Mouse (Mus musculus): ENCODE results near the gene Arhgap22.

- no peak for TF ChIP-seq CTCF (IDR thresholded peaks at IDR 0.05; ENCODE audit: borderline replicate concordance, insufficient read depth, low read length)
- no peak for TF ChIP-seq POLR2A (IDR thresholded peaks at IDR 0.05; ENCODE audit: low read depth, low read length)
Measured at GRCm38 (mm10) chr14:33310719-33311118, 96.9 kb downstream of the Arhgap22 start.
